Mouse (Mus musculus) bone marrow macrophage, adult 2 months (primary cell): Measurements from ENCODE around the gene Arhgap19.

Source experiments
- CTCF ChIP-seq: IDR thresholded peaks from 2 replicates; pipeline ENCODE4 v1.5.1; 2012; ENCODE audit warnings: low read depth, mild to moderate bottlenecking, low read length, moderate library complexity
- POLR2A ChIP-seq: IDR thresholded peaks from 2 replicates; pipeline ENCODE4 v1.6.1; 2012; ENCODE audit warnings: mild to moderate bottlenecking, low read depth, low read length, borderline replicate concordance

DNA sequence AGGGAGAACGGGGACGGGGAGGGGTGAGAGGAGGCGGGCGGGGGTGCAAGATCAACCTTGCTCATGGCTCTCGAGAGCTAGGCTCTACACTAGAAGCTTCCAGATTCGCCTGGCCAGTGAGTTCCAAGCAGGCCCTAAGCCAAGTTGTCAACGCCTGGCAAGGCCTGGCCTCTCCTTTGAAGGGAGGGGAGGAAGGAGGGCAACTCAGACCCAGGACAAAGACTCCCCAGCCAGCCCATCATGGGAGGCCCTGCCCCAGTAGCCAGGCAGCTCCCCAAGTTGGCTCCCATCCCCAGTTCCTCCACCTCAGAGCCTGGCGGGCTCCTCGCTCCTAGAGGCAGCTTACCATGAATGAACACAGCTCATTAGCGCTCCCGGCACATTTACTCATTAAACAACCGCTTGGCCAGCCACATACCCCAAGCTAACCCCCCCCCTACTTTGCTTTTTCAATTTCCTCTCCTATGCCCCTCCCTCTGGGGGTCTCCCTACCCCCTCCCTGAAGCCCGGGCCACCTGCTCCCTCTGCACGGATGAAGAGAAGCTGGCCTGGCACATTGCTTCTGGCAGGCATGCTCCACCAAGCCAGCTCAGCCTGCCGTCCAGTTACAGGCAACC is 55.8 kb downstream of the Arhgap19 start:
- TF ChIP-seq CTCF, result no peak
- TF ChIP-seq POLR2A, result no peak
